Mouse (Mus musculus) left cerebral cortex, adult 11 months (tissue): ENCODE measurements around the gene Pus7.

Experiments
- DNase-seq: peaks from one replicate; pipeline ENCODE4 v3.0.0; 2022; ENCODE audit warnings: low spot score

Gene Pus7

GRCm38 (mm10) chr5:23782931-23783877 is at the start of gene Pus7:
Gene Pus7, minus strand, starts transcription at chr5:23783711.
- peak; percentile 59 for DNase-seq

DNA sequence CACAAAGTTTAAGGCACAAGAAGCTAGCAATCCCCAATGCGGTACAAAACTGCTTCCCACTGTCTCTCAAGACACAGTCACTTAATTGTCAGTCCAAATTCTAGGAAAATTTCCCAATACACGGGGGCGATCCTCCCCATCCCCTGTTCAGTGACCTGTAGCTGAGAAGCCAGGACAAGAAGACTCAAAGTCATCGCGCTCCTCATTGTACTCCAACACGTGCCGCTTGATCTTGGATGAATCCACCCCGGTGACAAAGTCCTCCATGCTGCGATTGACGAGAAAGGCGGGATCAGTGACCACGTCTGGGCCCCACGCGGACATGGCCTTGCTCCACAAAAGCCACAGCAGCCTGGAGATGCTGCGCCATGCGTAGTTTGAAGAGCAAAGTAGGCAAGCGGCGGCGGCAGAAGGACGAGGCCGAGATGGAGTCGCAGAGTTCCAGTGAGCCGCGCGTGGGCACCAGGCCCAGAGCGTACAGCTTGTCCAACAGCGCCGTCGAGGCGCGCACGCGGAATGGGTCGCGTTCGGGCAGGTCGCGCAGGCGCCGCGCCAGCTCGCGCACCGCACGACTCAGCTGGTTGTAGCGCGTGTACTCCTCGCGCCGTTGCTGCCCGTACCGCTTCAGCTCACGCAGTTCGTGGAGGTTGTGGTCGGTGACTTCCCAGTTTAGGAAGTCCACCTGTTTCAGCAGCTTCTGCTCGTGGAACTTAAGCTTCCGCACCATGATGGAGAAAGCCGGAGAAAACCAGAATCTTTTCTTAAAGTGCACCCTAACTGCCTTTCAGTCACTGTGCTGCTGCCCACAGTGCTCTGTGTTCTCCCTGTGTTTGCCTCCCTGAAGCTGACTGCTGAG is 47.6 kb upstream of the Pus7 start:
- no peak for DNase-seq

GRCm38 (mm10) chr5:23826321-23827004 is 43.0 kb upstream of the Pus7 start:
- no peak for DNase-seq

- no peak for DNase-seq
These were observed 40.7 kb upstream of the Pus7 start for GRCm38 (mm10) chr5:23824171-23824733.

GRCm38 (mm10) chr5:23822306-23822705 is 38.8 kb upstream of the Pus7 start:
- no peak for DNase-seq

GRCm38 (mm10) chr5:23816681-23817080 is 33.2 kb upstream of the Pus7 start:
- no peak for DNase-seq

- no peak for DNase-seq
These were observed 31.3 kb upstream of the Pus7 start for GRCm38 (mm10) chr5:23814841-23815240.

DNA sequence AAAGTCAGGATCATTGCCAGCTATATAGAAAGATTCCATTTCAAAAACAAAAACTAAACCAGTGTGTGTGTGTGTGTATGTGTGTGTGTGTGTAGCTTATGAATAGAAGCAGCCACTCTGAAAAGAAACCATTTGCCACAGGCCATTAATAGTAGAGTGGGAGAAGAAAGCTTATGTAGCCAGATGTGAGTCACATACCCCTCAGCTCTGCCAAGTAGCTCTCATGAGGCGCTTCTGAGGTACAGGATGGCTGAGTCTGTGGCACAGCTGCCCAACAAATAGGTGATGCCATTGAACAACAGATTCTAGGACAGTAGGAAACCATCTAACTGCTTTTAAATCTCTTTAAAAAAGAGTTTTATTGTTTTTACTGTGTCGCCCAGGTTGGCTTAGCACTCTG is 9.2 kb upstream of the Pus7 start:
- DNase-seq: no peak

- DNase-seq: no peak
These were observed 5.6 kb upstream of the Pus7 start for GRCm38 (mm10) chr5:23789078-23789612.

DNA sequence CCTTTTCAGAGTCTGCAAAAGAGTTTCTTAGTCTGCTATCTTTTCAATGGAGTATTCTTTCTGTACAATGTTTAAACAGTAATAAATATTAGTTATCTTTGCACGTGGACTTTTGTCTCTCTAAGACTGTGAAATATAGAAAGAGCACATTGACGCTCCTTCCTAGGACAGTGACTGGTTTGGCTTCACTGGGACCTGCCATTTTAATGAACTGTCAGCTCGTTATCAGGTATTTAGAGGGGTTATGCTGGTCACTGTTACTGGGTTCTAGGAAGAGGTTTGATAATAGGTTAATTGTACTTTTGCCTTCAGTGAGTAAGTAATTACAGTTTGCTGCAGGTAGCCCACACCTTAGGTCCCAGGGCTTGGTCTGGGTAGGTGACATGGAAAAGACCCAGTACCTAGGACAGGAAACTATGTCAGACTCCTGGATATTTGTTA is 4.9 kb upstream of the Pus7 start:
- no peak for DNase-seq

GRCm38 (mm10) chr5:23787536-23788389 is 4.3 kb upstream of the Pus7 start, which contains the start of gene Rint1:
Gene Rint1, plus strand, starts transcription at chr5:23787711.
- peak; percentile 90 for DNase-seq

- DNase-seq: no peak
These were observed 1.3 kb downstream of the Pus7 start for GRCm38 (mm10) chr5:23782051-23782810.

DNA sequence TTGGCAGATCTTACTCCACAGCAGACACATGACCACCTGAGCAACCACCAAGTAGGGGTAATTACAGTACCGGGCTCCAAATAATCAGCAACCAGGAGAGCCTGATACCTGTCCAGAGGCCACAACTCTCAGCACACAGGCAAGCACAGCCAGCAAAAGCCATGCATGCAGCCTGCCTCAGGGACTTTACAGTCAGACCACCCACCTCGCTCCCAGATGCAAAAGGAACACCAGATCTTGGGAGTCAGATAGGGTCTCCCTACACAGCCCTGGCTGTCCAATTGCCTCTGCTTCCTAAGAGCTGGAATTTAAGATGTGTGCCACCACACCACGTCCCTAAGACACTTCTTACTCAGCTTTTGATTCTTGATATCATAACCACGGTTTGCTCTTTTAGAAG is 2.3 kb downstream of the Pus7 start:
- no peak for DNase-seq

- no peak for DNase-seq
These were observed 3.0 kb downstream of the Pus7 start for GRCm38 (mm10) chr5:23780516-23780915.

DNA sequence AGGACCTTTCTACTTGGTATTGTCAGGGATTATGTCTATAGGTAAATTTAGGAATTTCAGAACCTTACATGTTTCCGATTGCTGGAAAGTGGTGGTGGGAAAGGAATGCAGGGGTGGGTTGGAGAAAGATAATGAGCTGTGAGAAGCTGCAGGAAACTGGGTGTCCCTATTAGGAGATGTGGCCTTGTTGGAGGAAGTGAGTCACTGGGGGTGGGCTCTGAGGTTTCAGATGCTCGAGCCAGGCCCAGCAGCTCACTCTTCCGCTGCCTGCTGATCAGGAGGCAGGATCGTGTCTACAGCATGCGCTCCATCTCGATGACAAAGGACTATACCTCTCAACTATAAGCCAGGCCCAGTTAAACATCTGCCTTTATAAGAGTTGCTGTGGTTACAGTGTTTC is 9.3 kb downstream of the Pus7 start:
- no peak for DNase-seq

GRCm38 (mm10) chr5:23771105-23771504 is 12.4 kb downstream of the Pus7 start:
- DNase-seq: no peak

- DNase-seq: no peak
These were observed 19.0 kb downstream of the Pus7 start for GRCm38 (mm10) chr5:23764557-23764956.

DNA sequence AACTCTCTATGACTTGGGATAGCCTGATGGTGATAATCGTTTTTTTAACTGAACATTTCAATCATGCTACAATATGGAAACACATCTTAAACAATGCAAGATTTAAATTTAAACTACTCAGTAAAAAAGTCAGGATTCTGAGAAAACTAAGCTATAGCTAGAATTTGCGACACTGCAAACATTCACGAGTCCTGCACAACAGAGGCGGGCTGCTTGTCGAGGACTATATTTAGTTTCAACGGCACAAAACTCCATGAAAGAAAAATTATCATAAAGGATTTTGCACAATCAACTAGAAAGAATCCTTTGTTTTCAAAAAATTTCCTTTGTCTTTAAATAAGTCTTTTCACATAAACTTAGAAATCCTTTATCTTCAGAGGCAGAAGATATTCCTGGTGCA is 21.0 kb downstream of the Pus7 start:
- DNase-seq: no peak

GRCm38 (mm10) chr5:23758633-23759032 is 24.9 kb downstream of the Pus7 start:
- DNase-seq: no peak

GRCm38 (mm10) chr5:23756368-23756767 is 27.1 kb downstream of the Pus7 start:
- DNase-seq: no peak
